ENCODE assay signal across 17 mouse cellular contexts in the genomic region with DNA sequence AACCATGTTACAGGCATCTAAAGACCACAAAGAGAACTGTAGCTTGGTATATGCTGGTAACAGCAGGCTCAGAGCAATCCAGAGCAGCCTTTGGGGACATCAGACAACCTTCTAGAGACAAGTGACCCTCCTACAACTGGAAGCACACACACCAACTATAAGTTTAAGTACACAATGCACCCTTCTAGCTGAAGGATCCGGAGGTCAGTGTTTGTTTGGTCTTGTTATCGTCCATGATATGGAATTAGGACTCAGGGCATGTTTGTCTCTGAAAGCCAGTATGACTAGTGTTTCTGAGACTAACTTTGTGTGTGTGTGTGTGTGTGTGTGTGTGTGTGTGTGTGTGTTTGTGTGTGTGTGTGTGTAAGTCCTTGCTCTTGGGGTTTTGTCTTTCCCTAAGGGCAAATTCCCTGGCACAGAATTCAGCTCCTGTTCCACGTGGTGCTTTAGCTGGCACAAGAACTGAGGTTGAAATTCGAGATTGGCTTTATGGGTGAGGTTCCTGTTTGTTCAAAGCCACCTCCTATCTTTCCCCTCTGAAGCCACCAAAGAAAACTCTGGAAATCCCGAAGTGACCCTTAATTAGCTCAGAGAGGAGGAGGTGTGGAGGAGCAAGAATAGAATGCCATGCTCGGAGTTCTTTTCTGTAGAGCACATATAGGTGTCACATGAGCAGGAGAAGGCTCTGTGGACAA. TPM values are rescaled to one million over a fixed set of nuclear protein-coding genes. Genes with fewer than 3 reads are reported as not detected.
DNase-seq lines count a peak whose midpoint lies in the region; TF ChIP-seq lines count a peak whose summit lies in the region.
"Had no signal": no experiment of that assay in that cellular context is flagged by ENCODE, and none has a peak within 500 bp of the region (broad histone marks: within the 10 kb centered on the region; RNA-seq: fewer than 3 reads in every experiment).

No protein-coding gene starts in this region.

- H3K27ac ChIP-seq in left cerebral cortex, adult 2 months: peak overlapping the region; percentile 32; the same call in 1 of the 2 replicates
- H3K27ac ChIP-seq: hindbrain, embryonic 15.5 days; limb, embryonic 13.5 days; liver, embryonic 15.5 days; neural tube, embryonic 15.5 days had no signal

- TF ChIP-seq CTCF in left cerebral cortex, adult 2 months (IDR thresholded peaks at IDR 0.05): no peak

- peak; percentile 19 to 27 for DNase-seq in heart, adult 9 months (ENCODE audit: low spot score in 2 of 2)
- DNase-seq in heart, adult 11 months: no peak
- DNase-seq in left cerebral cortex, adult 2 months (ENCODE audit: extremely low spot score in 1 of 2, low spot score in 2 of 2): no peak
- no peak for DNase-seq in left cerebral cortex, adult 8-10 months (ENCODE audit: low spot score in 2 of 2)
- peak; percentile 23 for DNase-seq in kidney, postnatal 10 days
- DNase-seq in gastrocnemius, adult 8-10 months (ENCODE audit: low spot score in 2 of 2): no peak
- no peak for DNase-seq in urinary bladder, postnatal 10 days (ENCODE audit: low spot score)
- DNase-seq: adrenal gland, postnatal 36 days; cerebellum, postnatal 25 days; gastrocnemius, postnatal 25 days; lung, postnatal 14 days; thymus, postnatal 25 days had no signal

- intact Hi-C loops in left cerebral cortex, adult 2 months (cut with DNase I): loop anchor here (10.0 kb wide), 1 partner anchor 536 kb away; no protein-coding TSS in a partner anchor

- H3K4me3 ChIP-seq in left cerebral cortex, adult 2 months: no peak overlapping the region
- H3K4me3 ChIP-seq: hindbrain, embryonic 15.5 days; limb, embryonic 13.5 days; liver, embryonic 15.5 days; neural tube, embryonic 15.5 days had no signal

RNA-seq across cellular contexts. Expression of a gene that starts 29.4 kb away (rescaled TPM):
- 1 to 10 TPM; 3.2 to 3.6 TPM for total RNA-seq in left cerebral cortex, adult 2 months (2021)
- 1 to 10 TPM; 3.6 to 4.7 (median 3.9) TPM for total RNA-seq in left cerebral cortex, adult 8-10 months (2022)
- total RNA-seq in gastrocnemius, adult 8-10 months (2022): 10 to 100 TPM; 13.8 to 24.5 (median 17.3) TPM
- total RNA-seq: MEL had no signal

Comparison
In these comparisons a context has a peak if more than half of its experiments do, and no peak if none do; other contexts are left out.
1. DNase-seq: peak in heart, adult 9 months (2 of 2) and kidney, postnatal 10 days (single experiment); none in heart, adult 11 months (single experiment), left cerebral cortex, adult 2 months (0 of 2), left cerebral cortex, adult 8-10 months (0 of 2), gastrocnemius, adult 8-10 months (0 of 2) and urinary bladder, postnatal 10 days (single experiment).